Mouse (Mus musculus): ENCODE measurements around the gene Gm21969. TPM values are rescaled to one million over a fixed set of nuclear protein-coding genes. Genes with fewer than 3 reads are reported as not detected.

Gene Gm21969
- polyA plus RNA-seq, 2 experiments: 0.03 TPM; not detected in 1

DNA sequence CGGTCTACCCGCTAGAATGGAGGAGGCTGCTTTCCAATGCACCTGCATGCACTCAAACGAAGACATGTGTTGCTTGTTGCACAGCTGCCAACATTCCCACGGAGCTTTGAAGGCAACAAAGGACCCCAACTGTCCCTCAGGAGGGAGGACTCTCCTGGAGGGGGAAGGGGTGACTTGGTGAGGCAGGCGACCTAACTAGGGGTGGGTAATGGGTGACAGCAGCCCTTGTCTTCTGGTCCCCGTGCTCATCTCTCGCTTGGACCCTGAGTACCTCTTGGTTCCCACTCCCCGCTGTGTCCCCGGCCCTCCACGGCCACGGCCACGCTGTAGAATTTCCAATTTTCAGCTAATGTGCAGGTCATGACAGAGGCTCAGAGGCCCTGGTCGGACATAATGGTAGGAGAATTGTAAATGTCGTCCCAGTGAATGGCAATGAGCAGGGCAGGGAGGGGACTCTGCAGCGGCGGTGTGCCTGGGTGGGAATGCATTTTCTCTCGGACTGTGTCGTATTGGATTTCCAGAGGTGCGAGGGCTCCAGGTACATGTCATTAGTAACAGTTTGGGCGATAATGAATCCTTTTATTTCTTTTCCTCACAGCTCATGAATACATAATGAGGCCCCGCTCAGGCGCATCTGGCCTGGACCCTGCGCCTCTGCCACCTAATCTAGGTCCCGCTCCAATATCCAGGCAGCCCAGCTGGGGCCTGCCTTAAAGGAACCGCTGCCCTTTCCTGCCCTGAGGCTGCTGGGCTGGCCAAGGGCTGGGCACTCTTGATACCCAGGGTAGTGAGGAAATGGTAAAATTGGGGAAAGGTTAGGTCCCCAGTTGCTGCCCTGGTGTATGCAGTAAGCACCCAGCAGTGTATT is 107.7 kb downstream of the Gm21969 start:
- Histone ChIP-seq H3K9me3 (ENCODE audit: control insufficient read depth, low read length) (no peaks in the 10 kb centered on the region), H3K4me2 (replicated peaks; ENCODE audit: low read depth, low read length, severe bottlenecking) (no peak overlapping the region), H3K4me3 (replicated peaks; ENCODE audit: low read length) (no peak overlapping the region), H3K27ac (replicated peaks; ENCODE audit: low read depth, low read length) (no peak overlapping the region), H3K4me1 (ENCODE audit: control insufficient read depth, insufficient read depth, low read length) (peaks cover 8% of the 10 kb centered on the region), H3K36me3 (ENCODE audit: control insufficient read depth, insufficient read depth, low read length) (no peaks in the 10 kb centered on the region), H3K9ac (ENCODE audit: low read depth, low read length, severe bottlenecking) (no peak overlapping the region), H3K27me3 (ENCODE audit: control insufficient read depth, insufficient read depth, low read length) (no peaks in the 10 kb centered on the region)
- WGBS: 34% methylated on average over 25 of the region's 25 CpGs
- DNase-seq (ENCODE audit: low spot score): no peak
- ATAC-seq (ENCODE audit: low FRiP score, low read depth): no peak
- no peak for TF ChIP-seq POLR2A (IDR thresholded peaks at IDR 0.05; ENCODE audit: borderline replicate concordance, extremely low read depth, insufficient read depth, insufficient read length)

Small RNA genes lying within 50 kb of the gene (microRNA-seq; reads per million reads assigned to microRNA genes)
- gene Gm25571 (not detected), gene Mir7020 (not detected)

Other genes starting within 250 kb of the Gm21969 start
- 8.8 and 9.9 TPM in 2 replicates for gene Iffo2, start 72.6 kb upstream of the Gm21969 start, polyA plus RNA-seq (2012; rRNA removed)
- 5.8 and 5.9 TPM in 2 replicates for gene Iffo2, start 72.6 kb upstream of the Gm21969 start, polyA plus RNA-seq (2014; fragmentation: Nextera tagmentation; extraction: Ambion mirVana)
- 21.9 and 25.6 TPM in 2 replicates for gene Aldh4a1, start 19.7 kb downstream of the Gm21969 start, polyA plus RNA-seq (2012; rRNA removed)
- 21.9 and 23.0 TPM in 2 replicates for gene Aldh4a1, start 19.7 kb downstream of the Gm21969 start, polyA plus RNA-seq (2014; fragmentation: Nextera tagmentation; extraction: Ambion mirVana)
- 0.04 and 0.05 TPM in 2 replicates for gene Tas1r2, start 50.4 kb downstream of the Gm21969 start, polyA plus RNA-seq (2012; rRNA removed)
- gene Tas1r2, start 50.4 kb downstream of the Gm21969 start, polyA plus RNA-seq (2014; fragmentation: Nextera tagmentation; extraction: Ambion mirVana): not detected in 2 replicates
- 4.7 and 7.0 TPM in 2 replicates for gene Pax7, start 230.3 kb downstream of the Gm21969 start, polyA plus RNA-seq (2012; rRNA removed)
- gene Pax7, start 230.3 kb downstream of the Gm21969 start, polyA plus RNA-seq (2014; fragmentation: Nextera tagmentation; extraction: Ambion mirVana): 1.0 and 1.9 TPM in 2 replicates

Measured in limb, embryonic 14.5 days (tissue).